Mouse (Mus musculus) CH12.LX (cell line): ENCODE results near the gene Dag1. TPM values are rescaled to one million over a fixed set of nuclear protein-coding genes. Genes with fewer than 3 reads are reported as not detected.

Experiments
- DNase-seq: peaks from one replicate; pipeline ENCODE4 v3.0.0-alpha.2; 2013; ENCODE audit errors: extremely low read depth
- H3K27ac ChIP-seq: 2 replicates; pipeline ENCODE4 v1.5.1; 2012; ENCODE audit warnings: low read depth, mild to moderate bottlenecking, control low read depth, moderate library complexity; ENCODE audit not compliant: insufficient read depth
- H3K27me3 ChIP-seq: replicated peaks from 2 replicates; pipeline ENCODE3; 2012; ENCODE audit warnings: inconsistent platforms
- H3K36me3 ChIP-seq, 2 experiments: replicated peaks in 1 of 2; 2 replicates each; pipeline versions ENCODE3 to v1.6.1; 2012; ENCODE audit warnings: inconsistent platforms in 1 of 2, low read length in 1 of 2, mild to moderate bottlenecking in 1 of 2, mixed read lengths in 1 of 2, moderate library complexity in 1 of 2; ENCODE audit not compliant: control insufficient read depth in 1 of 2, insufficient read depth in 1 of 2
- H3K4me1 ChIP-seq, 2 experiments: 2 replicates each; pipeline ENCODE4 v1.6.1; 2012; ENCODE audit warnings: inconsistent platforms in 1 of 2, moderate library complexity in 1 of 2; ENCODE audit not compliant: insufficient read depth in 2 of 2, control insufficient read depth in 1 of 2
- H3K4me2 ChIP-seq: 2 replicates; pipeline ENCODE4 v1.6.1; 2012; ENCODE audit warnings: low read depth, mild to moderate bottlenecking, control low read depth; ENCODE audit not compliant: poor library complexity, insufficient read depth, severe bottlenecking
- H3K4me3 ChIP-seq, 3 experiments: fragments of 150-350 bp in 1 of 3; sonication (generic) in 1 of 3; replicated peaks in 1 of 3; 2 replicates each; pipeline versions ENCODE3 to v1.5.1; 2011 to 2012; ENCODE audit warnings: low read depth in 2 of 3, low read length in 2 of 3, mild to moderate bottlenecking in 2 of 3, moderate library complexity in 2 of 3, control low read depth in 1 of 3, improper control_type of control experiment in 1 of 3, inconsistent platforms in 1 of 3, mixed read lengths in 1 of 3; ENCODE audit not compliant: poor library complexity in 1 of 3
- H3K79me2 ChIP-seq: replicated peaks from 2 replicates; pipeline ENCODE4 v1.6.1; 2012; ENCODE audit warnings: mild to moderate bottlenecking, moderate library complexity; ENCODE audit not compliant: control insufficient read depth, poor library complexity, insufficient read depth, severe bottlenecking; ENCODE audit errors: extremely low read depth
- H3K9ac ChIP-seq: 2 replicates; pipeline ENCODE4 v1.6.1; 2012; ENCODE audit warnings: low read depth, mild to moderate bottlenecking, control low read depth, moderate library complexity; ENCODE audit not compliant: insufficient read depth
- H3K9me3 ChIP-seq: replicated peaks from 2 replicates; pipeline ENCODE3; 2012; ENCODE audit warnings: low read length, inconsistent platforms, mixed read lengths
- CHD2 ChIP-seq: IDR thresholded peaks from 2 replicates; pipeline ENCODE4 v1.6.1; 2011; ENCODE audit warnings: low read length, improper control_type of control experiment
- CTCF ChIP-seq, 2 experiments: IDR thresholded peaks in 1 of 2; conservative IDR thresholded peaks in 1 of 2; 2 replicates each; pipeline ENCODE4 v1.5.1; 2011 to 2012; ENCODE audit warnings: low read depth in 2 of 2, low read length in 2 of 2, improper control_type of control experiment in 1 of 2, inconsistent platforms in 1 of 2, mild to moderate bottlenecking in 1 of 2, moderate library complexity in 1 of 2
- E2F4 ChIP-seq: IDR thresholded peaks from 2 replicates; pipeline ENCODE4 v1.6.1; 2011; ENCODE audit warnings: low read depth, low read length, improper control_type of control experiment; ENCODE audit not compliant: insufficient replicate concordance
- ELF1 ChIP-seq: IDR thresholded peaks from 2 replicates; pipeline ENCODE4 v1.6.1; 2014; ENCODE audit warnings: low read depth, mild to moderate bottlenecking, inconsistent platforms, low read length, improper control_type of control experiment
- EP300 ChIP-seq: IDR thresholded peaks from 2 replicates; pipeline ENCODE4 v1.6.1; 2011; ENCODE audit warnings: low read length, improper control_type of control experiment
- GABPA ChIP-seq: IDR thresholded peaks from 2 replicates; pipeline ENCODE4 v1.6.1; 2012; ENCODE audit warnings: low read depth, low read length, improper control_type of control experiment, inconsistent platforms; ENCODE audit not compliant: insufficient replicate concordance
- HCFC1 ChIP-seq: IDR thresholded peaks from 2 replicates; pipeline ENCODE4 v1.6.1; 2012; ENCODE audit warnings: low read depth, mild to moderate bottlenecking, inconsistent platforms, low read length, improper control_type of control experiment
- IRF4 ChIP-seq: IDR thresholded peaks from 2 replicates; pipeline ENCODE4 v1.6.1; 2014; ENCODE audit warnings: low read depth, mild to moderate bottlenecking, inconsistent platforms, low read length, improper control_type of control experiment
- JUND ChIP-seq: conservative IDR thresholded peaks from 2 replicates; pipeline ENCODE4 v1.6.1; 2011; ENCODE audit warnings: low read depth, low read length, improper control_type of control experiment
- KAT2A ChIP-seq: IDR thresholded peaks from 2 replicates; pipeline ENCODE4 v1.6.1; 2012; ENCODE audit warnings: low read length, improper control_type of control experiment, inconsistent platforms; ENCODE audit not compliant: insufficient replicate concordance
- MAX ChIP-seq: IDR thresholded peaks from 2 replicates; pipeline ENCODE4 v1.6.1; 2011; ENCODE audit warnings: low read length, improper control_type of control experiment
- MXI1 ChIP-seq: IDR thresholded peaks from 2 replicates; pipeline ENCODE4 v1.6.1; 2011; ENCODE audit warnings: mild to moderate bottlenecking, low read depth, low read length, improper control_type of control experiment
- MYC ChIP-seq: IDR thresholded peaks from 2 replicates; pipeline ENCODE4 v1.6.1; 2011; ENCODE audit warnings: low read depth, mild to moderate bottlenecking, improper control_type of control experiment, low read length
- NELFE ChIP-seq: IDR thresholded peaks from 2 replicates; pipeline ENCODE4 v1.6.1; 2011; ENCODE audit warnings: low read depth, low read length, improper control_type of control experiment
- NRF1 ChIP-seq: IDR thresholded peaks from 2 replicates; pipeline ENCODE4 v1.6.1; 2014; ENCODE audit warnings: low read depth, mild to moderate bottlenecking, inconsistent platforms, low read length, improper control_type of control experiment, moderate library complexity
- PAX5 ChIP-seq: IDR thresholded peaks from 2 replicates; pipeline ENCODE4 v1.6.1; 2012; ENCODE audit warnings: low read length, inconsistent platforms, mixed read lengths
- POLR2A ChIP-seq: IDR thresholded peaks from 2 replicates; pipeline ENCODE4 v1.6.1; 2011; ENCODE audit warnings: low read depth, mild to moderate bottlenecking, improper control_type of control experiment, low read length
- RAD21 ChIP-seq: IDR thresholded peaks from 2 replicates; pipeline ENCODE4 v1.6.1; 2011; ENCODE audit warnings: low read depth, mild to moderate bottlenecking, low read length, improper control_type of control experiment, moderate library complexity
- SIN3A ChIP-seq: IDR thresholded peaks from 2 replicates; pipeline ENCODE4 v1.6.1; 2012; ENCODE audit warnings: low read length, improper control_type of control experiment, inconsistent platforms
- SMC3 ChIP-seq: IDR thresholded peaks from 2 replicates; pipeline ENCODE4 v1.6.1; 2011; ENCODE audit warnings: low read depth, low read length, improper control_type of control experiment
- TBP ChIP-seq: conservative IDR thresholded peaks from 2 replicates; pipeline ENCODE4 v1.6.1; 2011; ENCODE audit warnings: low read depth, low read length, improper control_type of control experiment
- TCF12 ChIP-seq: IDR thresholded peaks from 2 replicates; pipeline ENCODE4 v1.6.1; 2014; ENCODE audit warnings: low read depth, mild to moderate bottlenecking, inconsistent platforms, low read length, improper control_type of control experiment
- USF1 ChIP-seq: IDR thresholded peaks from 2 replicates; pipeline ENCODE4 v1.6.1; 2014; ENCODE audit warnings: low read depth, mild to moderate bottlenecking, inconsistent platforms, low read length, improper control_type of control experiment
- USF2 ChIP-seq: conservative IDR thresholded peaks from 2 replicates; pipeline ENCODE4 v1.6.1; 2011; ENCODE audit warnings: low read depth, low read length, improper control_type of control experiment
- ZNF384 ChIP-seq: IDR thresholded peaks from 2 replicates; pipeline ENCODE4 v1.6.1; 2012; ENCODE audit warnings: low read depth, low read length, improper control_type of control experiment, inconsistent platforms
- dilution Hi-C: fragments of 300-500 bp; cut with MboI; formaldehyde crosslinking; loops from 2 replicates; pipeline ENCODE4 v1.14.3; 2020; ENCODE audit warnings: low sequenced_read_pairs; ENCODE audit not compliant: extremely low pct_unique_long_range_greater_than_20kb, extremely low pct_ligation_motif_present
- in situ Hi-C: fragments of 300-500 bp; cut with MboI; formaldehyde crosslinking; loops from 3 replicates; pipeline ENCODE4 v1.14.3; 2019; ENCODE audit warnings: low sequenced_read_pairs, low pct_ligation_motif_present, low pct_unique_long_range_greater_than_20kb, mixed read lengths
- polyA plus RNA-seq: library from polyadenylated mRNA; unstranded; fragments of >175 nt; gene quantifications from 2 replicates; pipeline ENCODE4 v1.2.1, GENCODE M21; 2012; ENCODE audit warnings: low read depth; ENCODE audit not compliant: insufficient read length
- total RNA-seq, 2 experiments: library from RNA; depleted of rRNA; stranded (reverse); fragments of 300-350 nt in 1 of 2; fragments of >200 nt in 1 of 2; gene quantifications; 2 replicates each; pipeline ENCODE4 v1.2.3; 2012 to 2014

Gene Dag1
- total and polyA plus RNA-seq, 3 experiments: 1.7 to 5.7 (median 3.9) TPM

- H3K9ac ChIP-seq: peak within 1 kb of the TSS; percentile 82
- H3K27ac ChIP-seq: no peak within 1 kb of the TSS
- in situ Hi-C loops: no loop called here
These were observed 26.4 kb upstream of the Dag1 start, which contains the start of gene Nicn1 for GRCm38 (mm10) chr9:108290016-108290750. TSS of gene Nicn1 (plus strand) at chr9:108290429.

DNA sequence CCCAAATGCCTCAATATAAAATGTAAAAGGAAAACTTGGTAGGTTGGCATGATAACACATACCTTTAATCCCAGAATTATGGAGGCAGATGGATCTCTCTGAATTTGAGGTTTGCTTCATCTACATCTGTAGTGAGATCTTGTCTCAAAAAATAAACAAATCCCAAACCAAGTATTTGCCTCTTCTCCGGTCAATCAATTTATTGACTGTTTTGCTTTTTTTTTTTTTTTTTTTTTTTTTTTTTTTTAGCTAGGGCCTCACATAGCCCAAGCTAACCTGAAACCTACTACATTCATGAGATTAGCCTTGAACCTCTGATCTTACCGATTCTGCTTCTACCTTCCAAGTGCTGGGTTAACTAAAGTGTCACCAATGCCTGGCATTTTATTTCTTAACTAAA is 25.6 kb upstream of the Dag1 start:
- Histone ChIP-seq H3K36me3 (peaks cover 0 to 11% of the 10 kb centered on the region in 2 experiments), H3K4me1 (peaks cover 4 to 11% of the 10 kb centered on the region in 2 experiments; a peak in 3 of 4 replicates), H3K4me3 (peak overlapping the region in 1 of 3 experiments; percentile 77), H3K4me2 (no peak overlapping the region), H3K9ac (peak overlapping the region; percentile 82; the same call in 1 of the 2 replicates), H3K9me3 (no peaks in the 10 kb centered on the region), H3K27ac (no peak overlapping the region), H3K79me2 (no peaks in the 10 kb centered on the region), H3K27me3 (no peaks in the 10 kb centered on the region)
- dilution Hi-C loops: no loop called here
- in situ Hi-C loops: loop anchor here (10.0 kb wide), 1 partner anchor 185 kb away; no protein-coding TSS in a partner anchor
- TF ChIP-seq JUND (no peak), SMC3 (no peak), POLR2A (no peak), CTCF (conservative IDR thresholded peaks at IDR 0.05 in 1 of 2, IDR thresholded peaks at IDR 0.05 in 1 of 2; ENCODE audit: low read depth in 2 of 2, low read length in 2 of 2) (no peak), EP300 (no peak), GABPA (no peak), ZNF384 (peak; percentile 67)
- DNase-seq: no peak

More at GRCm38 (mm10) chr9:108290016-108290750, 26.4 kb upstream of the Dag1 start, which contains the start of gene Nicn1:
- Histone ChIP-seq H3K9me3 (no peaks in the 10 kb centered on the region), H3K4me2 (peak within 1 kb of the TSS; percentile 91), H3K4me3 (peak within 1 kb of the TSS; percentile 70 to 82 (median 71)), H3K79me2 (no peaks in the 10 kb centered on the region), H3K27me3 (no peaks in the 10 kb centered on the region), H3K36me3 (peaks cover 3 to 19% of the 10 kb centered on the region in 2 experiments), H3K4me1 (peaks cover 4 to 11% of the 10 kb centered on the region in 2 experiments; a peak in 3 of 4 replicates)
- peak; percentile 97 for DNase-seq
- dilution Hi-C loops: no loop called here
- TF ChIP-seq USF2 (no peak), IRF4 (peak; percentile 40; the same call in 1 of the 2 replicates), TCF12 (peak; percentile 60), GABPA (peak; percentile 55; the same call in 1 of the 2 replicates), MAX (peak; percentile 45; the same call in 1 of the 2 replicates), CHD2 (peak; percentile 90), NRF1 (peak; percentile 61), ELF1 (peak; percentile 71), USF1 (no peak), JUND (no peak), HCFC1 (peak; percentile 99), TBP (peak; percentile 74), PAX5 (no peak), MXI1 (no peak), MYC (no peak), KAT2A (peak; percentile 96), POLR2A (peak; percentile 86), NELFE (peak; percentile 50; the same call in 1 of the 2 replicates), SIN3A (peak; percentile 33; the same call in 1 of the 2 replicates), E2F4 (no peak), RAD21 (no peak), CTCF (conservative IDR thresholded peaks at IDR 0.05 in 1 of 2, IDR thresholded peaks at IDR 0.05 in 1 of 2; ENCODE audit: low read depth in 2 of 2, low read length in 2 of 2) (no peak)
